Mouse (Mus musculus) testis, adult 2 months (tissue): ENCODE data around the gene Pigg. TPM values are rescaled to one million over a fixed set of nuclear protein-coding genes. Genes with fewer than 3 reads are reported as not detected.

ENCODE experiments used
- H3K27ac ChIP-seq: fragments of 200-500 bp; 2 replicates; pipeline ENCODE4 v1.5.1; 2012; ENCODE audit warnings: low read depth, low read length; ENCODE audit not compliant: control insufficient read depth, insufficient read depth
- H3K27me3 ChIP-seq: fragments of 200-500 bp; 2 replicates; pipeline ENCODE4 v1.6.1; 2012; ENCODE audit warnings: mild to moderate bottlenecking, low read length, moderate library complexity; ENCODE audit not compliant: control insufficient read depth, insufficient read depth
- H3K36me3 ChIP-seq: fragments of 200-500 bp; 2 replicates; pipeline ENCODE4 v1.6.1; 2012; ENCODE audit warnings: mild to moderate bottlenecking, low read length; ENCODE audit not compliant: control insufficient read depth, insufficient read depth
- H3K4me1 ChIP-seq: fragments of 200-500 bp; 2 replicates; pipeline ENCODE4 v1.6.1; 2012; ENCODE audit warnings: low read length; ENCODE audit not compliant: control insufficient read depth, insufficient read depth
- H3K4me3 ChIP-seq: fragments of 200-500 bp; 2 replicates; pipeline ENCODE4 v1.5.1; 2012; ENCODE audit warnings: low read depth, mild to moderate bottlenecking, low read length, moderate library complexity, mixed read lengths; ENCODE audit not compliant: control insufficient read depth
- CTCF ChIP-seq: fragments of 200-500 bp; IDR thresholded peaks from 2 replicates; pipeline ENCODE4 v1.5.1; 2012; ENCODE audit warnings: low read depth, mild to moderate bottlenecking, inconsistent platforms, low read length, moderate library complexity; ENCODE audit not compliant: control insufficient read depth, insufficient read depth, insufficient replicate concordance
- POLR2A ChIP-seq: fragments of 200-500 bp; IDR thresholded peaks from 2 replicates; pipeline ENCODE4 v1.6.1; 2012; ENCODE audit warnings: low read depth, mild to moderate bottlenecking, inconsistent platforms, low read length, moderate library complexity; ENCODE audit not compliant: control insufficient read depth
- polyA plus RNA-seq: library from polyadenylated mRNA; depleted of rRNA; stranded (reverse); fragments of >200 nt; gene quantifications from 2 replicates; pipeline ENCODE4 v1.2.3, GENCODE M21; 2012; rRNA removed

The Pigg gene
- polyA plus RNA-seq, 1 experiment: 8.9 TPM

DNA sequence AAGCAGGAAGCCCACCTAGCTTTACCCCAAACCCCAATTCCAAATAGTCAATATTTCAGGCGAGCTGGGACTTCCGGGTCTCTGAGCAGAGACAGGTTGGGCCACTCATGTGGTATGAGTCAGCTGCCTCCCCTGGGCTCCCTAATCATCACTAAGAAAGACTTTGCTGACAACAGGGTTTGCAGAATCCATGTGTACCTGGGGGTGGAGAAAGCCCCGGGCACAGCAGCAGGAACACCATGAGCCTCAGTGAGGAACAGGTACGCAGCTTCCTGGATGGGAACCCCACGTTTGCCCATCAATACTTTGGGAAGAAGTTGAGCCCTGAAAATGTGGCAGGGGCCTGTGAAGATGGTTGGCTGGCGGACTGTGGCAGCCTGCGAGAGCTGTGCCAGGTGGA, 75.8 kb downstream of the Pigg start, which contains the start of gene Pde6b:
TSS of gene Pde6b (plus strand) at position 191 of the 400 bp plus-strand sequence.
- no peaks in the 10 kb centered on the region for H3K36me3 ChIP-seq
- no peak within 1 kb of the TSS for H3K27ac ChIP-seq
- H3K27me3 ChIP-seq: no peaks in the 10 kb centered on the region
- TF ChIP-seq POLR2A: no peak
- no peak for TF ChIP-seq CTCF
- H3K4me3 ChIP-seq: no peak within 1 kb of the TSS
- H3K4me1 ChIP-seq: no peaks in the 10 kb centered on the region

- H3K27me3 ChIP-seq: no peaks in the 10 kb centered on the region
- H3K36me3 ChIP-seq: no peaks in the 10 kb centered on the region
- H3K4me3 ChIP-seq: no peak overlapping the region
- H3K4me1 ChIP-seq: no peaks in the 10 kb centered on the region
- no peak overlapping the region for H3K27ac ChIP-seq
- TF ChIP-seq POLR2A: no peak
- no peak for TF ChIP-seq CTCF
Observed at GRCm38 (mm10) chr5:108389744-108390143, 77.3 kb downstream of the Pigg start.

Other genes with a start within 250 kb of the Pigg start
- 27.8 and 39.7 TPM in 2 replicates for gene Mtf2, start 246.9 kb upstream of the Pigg start, polyA plus RNA-seq
- 12.4 and 13.1 TPM in 2 replicates for gene Tmed5, start 180.0 kb upstream of the Pigg start, polyA plus RNA-seq
- 1.3 and 1.7 TPM in 2 replicates for gene Ccdc18, start 179.7 kb upstream of the Pigg start, polyA plus RNA-seq
- gene Dr1, start 43.7 kb upstream of the Pigg start, polyA plus RNA-seq: 41.7 and 42.3 TPM in 2 replicates
- 0.53 and 0.78 TPM in 2 replicates for gene Gm42517, start 55.3 kb downstream of the Pigg start, polyA plus RNA-seq
- gene Pde6b, start 75.8 kb downstream of the Pigg start, polyA plus RNA-seq: 0.02 TPM in 2 replicates
- gene Atp5k, start 121.8 kb downstream of the Pigg start, polyA plus RNA-seq: 42.3 and 46.1 TPM in 2 replicates
- 0.17 and 0.41 TPM in 2 replicates for gene Mfsd7a, start 136.3 kb downstream of the Pigg start, polyA plus RNA-seq
- gene Pcgf3, start 148.6 kb downstream of the Pigg start, polyA plus RNA-seq: 3.5 and 4.3 TPM in 2 replicates
- 0.69 and 1.1 TPM in 2 replicates for gene Cplx1, start 237.4 kb downstream of the Pigg start, polyA plus RNA-seq